10 mouse cellular contexts compared by ENCODE assay signal in genomic region chr9:20842670-20843069, GRCm38 (mm10). TPM values are rescaled to one million over a fixed set of nuclear protein-coding genes. Genes with fewer than 3 reads are reported as not detected.
DNase-seq lines count a peak whose midpoint lies in the region; ATAC-seq and TF ChIP-seq lines count a peak whose summit lies in the region.
"Had no signal": no experiment of that assay in that cellular context is flagged by ENCODE, and none has a peak within 500 bp of the region (broad histone marks: within the 10 kb centered on the region; RNA-seq: fewer than 3 reads in every experiment).

No protein-coding gene starts in this region.

- no peak overlapping the region for H3K4me3 ChIP-seq in heart, postnatal 0 days (ENCODE audit: low read depth, low read length)
- no peak overlapping the region for H3K4me3 ChIP-seq in lung, embryonic 14.5 days (ENCODE audit: low read depth, low read length)
- H3K4me3 ChIP-seq in bone marrow macrophage, adult 2 months (ENCODE audit: insufficient read depth, low read length) = no peak overlapping the region
- H3K4me3 ChIP-seq: heart, embryonic 15.5 days; megakaryocyte, embryonic 14.5 days had no signal

- no peak overlapping the region for H3K9ac ChIP-seq in heart, postnatal 0 days (replicated peaks; ENCODE audit: low read depth, low read length)
- no peak overlapping the region for H3K9ac ChIP-seq in lung, embryonic 14.5 days
- H3K9ac ChIP-seq: heart, embryonic 15.5 days had no signal

- no peak overlapping the region for H3K4me2 ChIP-seq in heart, postnatal 0 days (ENCODE audit: low read depth, low read length)
- H3K4me2 ChIP-seq in lung, embryonic 14.5 days = no peak overlapping the region
- H3K4me2 ChIP-seq: heart, embryonic 15.5 days had no signal

- no peak for TF ChIP-seq POLR2A in bone marrow macrophage, adult 2 months (IDR thresholded peaks at IDR 0.05; ENCODE audit: borderline replicate concordance, low read depth, low read length)

- no peaks in the 10 kb centered on the region for H3K27me3 ChIP-seq in heart, postnatal 0 days (ENCODE audit: control insufficient read depth, insufficient read depth, low read length)
- no peaks in the 10 kb centered on the region for H3K27me3 ChIP-seq in lung, embryonic 14.5 days (ENCODE audit: insufficient read depth, low read length)
- H3K27me3 ChIP-seq: heart, embryonic 15.5 days had no signal

- peak; percentile 48 for TF ChIP-seq CTCF in heart, postnatal 0 days (IDR thresholded peaks at IDR 0.05; ENCODE audit: low read depth)
- TF ChIP-seq CTCF in lung, embryonic 14.5 days (IDR thresholded peaks at IDR 0.05; ENCODE audit: low read depth) = peak; percentile 62
- peak; percentile 23; the same call in 1 of the 2 replicates for TF ChIP-seq CTCF in bone marrow macrophage, adult 2 months (IDR thresholded peaks at IDR 0.05; ENCODE audit: low read depth, low read length)

- H3K4me1 ChIP-seq in heart, postnatal 0 days (ENCODE audit: control insufficient read depth, insufficient read depth) = no peaks in the 10 kb centered on the region
- H3K4me1 ChIP-seq in lung, embryonic 14.5 days (ENCODE audit: insufficient read depth) = no peaks in the 10 kb centered on the region
- H3K4me1 ChIP-seq in bone marrow macrophage, adult 2 months (ENCODE audit: control insufficient read depth, insufficient read depth, low read length) = no peaks in the 10 kb centered on the region
- H3K4me1 ChIP-seq: heart, embryonic 15.5 days had no signal

- intact Hi-C loops in heart, postnatal 25 days (cut with DNase I) = no loop called here

- no peak for ATAC-seq in heart, postnatal 0 days (ENCODE audit: insufficient read depth, low read depth)
- ATAC-seq in lung, embryonic 14.5 days (ENCODE audit: insufficient read depth) = no peak

- TF ChIP-seq EP300 in heart, postnatal 0 days (IDR thresholded peaks at IDR 0.05; ENCODE audit: low read depth) = no peak

- no peak overlapping the region for H3K27ac ChIP-seq in heart, postnatal 0 days (ENCODE audit: low read depth)
- no peak overlapping the region for H3K27ac ChIP-seq in lung, embryonic 14.5 days (ENCODE audit: low read depth)
- no peak overlapping the region for H3K27ac ChIP-seq in bone marrow macrophage, adult 2 months (ENCODE audit: insufficient read depth, low read depth, low read length)
- H3K27ac ChIP-seq: heart, embryonic 15.5 days had no signal

- 21% methylated on average over 2 of the region's 2 CpGs for WGBS in heart, postnatal 0 days
- 25% methylated on average over 2 of the region's 2 CpGs for WGBS in lung, embryonic 14.5 days

- no peaks in the 10 kb centered on the region for H3K36me3 ChIP-seq in heart, postnatal 0 days (replicated peaks; ENCODE audit: control insufficient read depth, insufficient read depth, low read length)
- H3K36me3 ChIP-seq in lung, embryonic 14.5 days (ENCODE audit: insufficient read depth) = no peaks in the 10 kb centered on the region
- H3K36me3 ChIP-seq: heart, embryonic 15.5 days had no signal

- no peak for DNase-seq in heart, postnatal 0 days (ENCODE audit: low spot score)
- no peak for DNase-seq in heart, postnatal 25 days (ENCODE audit: low spot score)
- DNase-seq in lung, embryonic 14.5 days = peak; percentile 49
- DNase-seq in lung, adult 18-20 months = no peak
- peak; percentile 78 for DNase-seq in retina, embryonic 14.5 days (ENCODE audit: low spot score)
- DNase-seq in urinary bladder, postnatal 4 days (ENCODE audit: low spot score in 2 of 2) = no peak
- no peak for DNase-seq in layer of hippocampus, adult 9-10 months (ENCODE audit: low spot score)

- H3K9me3 ChIP-seq in heart, postnatal 0 days (replicated peaks; ENCODE audit: control insufficient read depth, low read length) = no peaks in the 10 kb centered on the region
- no peaks in the 10 kb centered on the region for H3K9me3 ChIP-seq in lung, embryonic 14.5 days (ENCODE audit: low read depth, low read length)
- H3K9me3 ChIP-seq: heart, embryonic 15.5 days had no signal

RNA-seq across cellular contexts. Expression of gene Rdh8, which starts 24.4 kb away (rescaled TPM):
- total RNA-seq in heart, postnatal 0 days (2014; rRNA removed; ENCODE audit: low replicate concordance) = not detected in 2 replicates
- polyA plus RNA-seq in heart, postnatal 0 days (2015; fragmentation: Nextera tagmentation; extraction: Ambion mirVana) = not detected in 2 replicates
- total RNA-seq in heart, postnatal 25 days (2021) = not detected
- not detected in 2 replicates for polyA plus RNA-seq in lung, embryonic 14.5 days (2014; fragmentation: Nextera tagmentation; extraction: Ambion mirVana)
- polyA plus RNA-seq in bone marrow macrophage, adult 2 months (2012; ENCODE audit: insufficient read depth, insufficient read length, missing spikeins) = not detected in 2 replicates
- polyA plus RNA-seq: heart, embryonic 15.5 days had no signal

RNA-seq across cellular contexts. Expression of gene A230050P20Rik, which starts 25.8 kb away (rescaled TPM):
- total RNA-seq in heart, postnatal 0 days (2014; rRNA removed; ENCODE audit: low replicate concordance) = 4.0 and 6.8 TPM in 2 replicates
- 4.9 and 5.3 TPM in 2 replicates for polyA plus RNA-seq in heart, postnatal 0 days (2015; fragmentation: Nextera tagmentation; extraction: Ambion mirVana)
- total RNA-seq in heart, postnatal 25 days (2021) = 1 to 10 TPM; 4.0 to 4.2 TPM
- polyA plus RNA-seq in lung, embryonic 14.5 days (2014; fragmentation: Nextera tagmentation; extraction: Ambion mirVana) = 8.0 and 9.4 TPM in 2 replicates
- polyA plus RNA-seq in bone marrow macrophage, adult 2 months (2012; ENCODE audit: insufficient read depth, insufficient read length, missing spikeins) = 19.9 and 23.5 TPM in 2 replicates

RNA-seq across cellular contexts. Expression of gene Col5a3, which starts 27.8 kb away (rescaled TPM):
- 4.6 and 8.8 TPM in 2 replicates for total RNA-seq in heart, postnatal 0 days (2014; rRNA removed; ENCODE audit: low replicate concordance)
- polyA plus RNA-seq in heart, postnatal 0 days (2015; fragmentation: Nextera tagmentation; extraction: Ambion mirVana) = 1.4 and 1.6 TPM in 2 replicates
- total RNA-seq in heart, postnatal 25 days (2021) = 10 to 100 TPM; 26.1 to 30.2 TPM
- polyA plus RNA-seq in lung, embryonic 14.5 days (2014; fragmentation: Nextera tagmentation; extraction: Ambion mirVana) = 0.22 and 0.26 TPM in 2 replicates
- 0.15 and 0.31 TPM in 2 replicates for polyA plus RNA-seq in bone marrow macrophage, adult 2 months (2012; ENCODE audit: insufficient read depth, insufficient read length, missing spikeins)

RNA-seq across cellular contexts. Expression of gene Angptl6, which starts 36.9 kb away (rescaled TPM):
- total RNA-seq in heart, postnatal 0 days (2014; rRNA removed; ENCODE audit: low replicate concordance) = 0.43 TPM in 1 of 2 replicates, not detected in the other
- 2.0 and 2.3 TPM in 2 replicates for polyA plus RNA-seq in heart, postnatal 0 days (2015; fragmentation: Nextera tagmentation; extraction: Ambion mirVana)
- 1 to 10 TPM; 3.2 to 3.3 TPM for total RNA-seq in heart, postnatal 25 days (2021)
- 1.9 and 2.9 TPM in 2 replicates for polyA plus RNA-seq in lung, embryonic 14.5 days (2014; fragmentation: Nextera tagmentation; extraction: Ambion mirVana)
- 1.4 and 1.7 TPM in 2 replicates for polyA plus RNA-seq in bone marrow macrophage, adult 2 months (2012; ENCODE audit: insufficient read depth, insufficient read length, missing spikeins)

RNA-seq across cellular contexts. Expression of gene Ppan, which starts 45.3 kb away (rescaled TPM):
- total RNA-seq in heart, postnatal 0 days (2014; rRNA removed; ENCODE audit: low replicate concordance) = 17.4 and 21.2 TPM in 2 replicates
- 15.2 and 16.9 TPM in 2 replicates for polyA plus RNA-seq in heart, postnatal 0 days (2015; fragmentation: Nextera tagmentation; extraction: Ambion mirVana)
- total RNA-seq in heart, postnatal 25 days (2021) = 1 to 10 TPM; 7.0 to 9.5 TPM
- polyA plus RNA-seq in lung, embryonic 14.5 days (2014; fragmentation: Nextera tagmentation; extraction: Ambion mirVana) = 77.3 and 83.6 TPM in 2 replicates
- polyA plus RNA-seq in bone marrow macrophage, adult 2 months (2012; ENCODE audit: insufficient read depth, insufficient read length, missing spikeins) = 9.2 and 11.9 TPM in 2 replicates

Comparison
In these comparisons a context has a peak if more than half of its experiments do, and no peak if none do; other contexts are left out.
1. DNase-seq: peak in lung, embryonic 14.5 days (single experiment) and retina, embryonic 14.5 days (single experiment); none in heart, postnatal 0 days (single experiment), heart, postnatal 25 days (single experiment), lung, adult 18-20 months (0 of 2), urinary bladder, postnatal 4 days (0 of 2) and layer of hippocampus, adult 9-10 months (single experiment).
2. Peak in every context shown above with its lines, with median percentiles within 50 percentile points of each other: CTCF ChIP-seq.